Mouse (Mus musculus) bone marrow macrophage, adult 2 months (primary cell): ENCODE measurements around the gene 7530416G11Rik. TPM values are rescaled to one million over a fixed set of nuclear protein-coding genes. Genes with fewer than 3 reads are reported as not detected.

Source experiments
- H3K27ac ChIP-seq: 2 replicates; pipeline ENCODE4 v1.5.1; 2012; ENCODE audit warnings: low read depth, low read length; ENCODE audit not compliant: insufficient read depth
- H3K4me1 ChIP-seq: 2 replicates; pipeline ENCODE4 v1.6.1; 2012; ENCODE audit warnings: low read length; ENCODE audit not compliant: control insufficient read depth, insufficient read depth
- H3K4me3 ChIP-seq: 2 replicates; pipeline ENCODE4 v1.5.1; 2012; ENCODE audit warnings: mild to moderate bottlenecking, low read length, moderate library complexity; ENCODE audit not compliant: insufficient read depth
- CTCF ChIP-seq: IDR thresholded peaks from 2 replicates; pipeline ENCODE4 v1.5.1; 2012; ENCODE audit warnings: low read depth, mild to moderate bottlenecking, low read length, moderate library complexity
- POLR2A ChIP-seq: IDR thresholded peaks from 2 replicates; pipeline ENCODE4 v1.6.1; 2012; ENCODE audit warnings: mild to moderate bottlenecking, low read depth, low read length, borderline replicate concordance
- polyA plus RNA-seq: library from polyadenylated mRNA; stranded (reverse); fragments of >200 nt; gene quantifications from 2 replicates; pipeline ENCODE4 v1.2.4, GENCODE M21; 2012; ENCODE audit not compliant: missing spikeins, insufficient read depth, insufficient read length

7530416G11Rik gene
- polyA plus RNA-seq, 1 experiment, result not detected

DNA sequence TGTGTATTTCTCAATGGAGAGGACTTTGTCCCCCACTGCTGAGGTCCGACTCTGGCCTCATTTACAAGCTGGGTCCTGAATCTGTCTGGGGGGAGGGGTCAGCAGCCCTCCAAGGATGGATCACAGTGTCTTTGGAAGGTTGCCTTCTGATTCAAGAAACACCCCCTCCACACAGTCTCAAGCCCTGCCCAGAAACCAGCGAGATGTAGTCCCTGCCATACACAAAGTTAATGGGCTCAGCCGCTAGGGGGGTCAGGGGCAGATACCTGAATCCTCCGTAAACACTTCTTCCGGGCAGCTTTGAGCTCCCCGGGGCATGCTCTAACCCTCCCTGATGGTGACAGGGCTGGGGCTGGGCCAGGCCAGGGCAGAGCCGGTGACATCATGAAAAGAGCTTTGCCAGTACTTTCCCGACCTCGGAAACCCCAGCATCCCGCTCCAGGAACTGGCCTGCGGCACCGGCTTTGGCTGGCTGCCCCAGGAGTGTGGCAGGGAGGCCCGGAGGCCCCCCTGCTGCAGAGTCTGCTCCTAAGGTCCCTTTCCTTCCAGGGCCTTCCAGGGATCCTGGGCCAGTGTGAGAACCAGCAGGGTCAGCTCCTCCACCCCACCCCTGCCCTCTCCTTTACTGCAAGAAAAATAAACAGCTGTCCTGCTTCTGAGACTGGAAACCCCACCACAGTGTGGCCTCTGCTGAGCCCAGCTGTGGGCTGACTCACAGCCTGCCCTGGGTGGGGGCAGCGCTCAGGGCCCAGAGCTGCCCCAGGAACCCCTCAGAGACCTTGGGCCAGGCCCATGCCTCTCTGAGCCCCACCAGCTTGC, 20.4 kb upstream of the 7530416G11Rik start:
- TF ChIP-seq CTCF (no peak), POLR2A (no peak)
- Histone ChIP-seq H3K4me1 (no peaks in the 10 kb centered on the region), H3K27ac (no peak overlapping the region), H3K4me3 (no peak overlapping the region)

DNA sequence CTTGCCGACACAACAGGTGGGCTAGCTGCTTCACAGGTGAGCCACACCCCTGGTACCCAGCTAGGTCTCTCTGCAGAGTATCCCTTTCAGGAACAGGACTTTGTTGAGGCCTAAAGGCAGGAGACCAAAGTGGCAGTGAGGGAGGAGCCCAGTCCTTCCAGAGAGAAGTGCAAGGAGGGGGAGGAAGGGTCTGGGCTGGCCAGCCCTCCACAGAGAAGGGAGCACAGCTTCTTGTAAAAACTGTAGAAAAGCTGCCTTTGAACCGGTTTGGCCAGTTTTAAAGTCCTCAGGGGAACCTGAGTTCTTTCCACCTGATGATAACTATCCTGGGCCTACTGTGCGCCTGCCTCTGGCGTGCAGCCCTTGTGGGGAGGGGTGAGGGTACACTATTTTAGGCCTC, 16.4 kb upstream of the 7530416G11Rik start:
- TF ChIP-seq CTCF (no peak), POLR2A (no peak)
- no peaks in the 10 kb centered on the region for H3K4me1 ChIP-seq
- H3K27ac ChIP-seq, result no peak overlapping the region

DNA sequence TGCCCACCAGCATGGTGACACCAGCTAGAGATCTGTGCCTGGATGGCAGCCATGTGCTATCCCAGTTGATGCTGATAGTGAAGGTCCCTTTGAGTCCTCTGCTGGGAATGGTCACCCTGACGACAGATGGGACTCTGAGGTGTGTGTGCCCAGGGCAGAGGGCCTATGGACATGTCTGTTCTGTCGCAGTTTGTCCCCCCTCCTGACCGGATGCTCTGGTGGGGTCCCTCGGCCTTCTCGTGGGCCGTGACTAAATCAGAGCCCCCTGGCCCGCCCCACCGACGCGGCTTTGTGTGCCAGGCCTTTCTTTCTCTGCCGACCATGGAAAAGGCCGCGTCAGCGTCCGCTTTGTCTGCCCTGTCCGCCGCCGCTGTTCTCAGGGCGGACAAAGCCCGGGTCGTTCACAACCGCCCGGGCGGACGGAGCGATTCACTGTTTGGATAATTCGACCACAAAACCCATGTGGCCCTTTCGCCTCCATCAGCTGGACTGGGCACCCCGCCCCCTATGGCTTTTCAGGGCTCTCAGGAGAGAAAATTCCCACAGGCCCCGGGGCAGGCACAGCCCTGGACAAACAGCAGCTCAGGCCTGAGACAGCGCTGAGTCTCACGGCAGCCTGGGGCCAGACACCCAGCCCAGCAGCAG, 4.5 kb upstream of the 7530416G11Rik start:
- Histone ChIP-seq H3K4me1 (no peaks in the 10 kb centered on the region), H3K4me3 (no peak overlapping the region), H3K27ac (no peak overlapping the region)
- no peak for TF ChIP-seq CTCF
- TF ChIP-seq POLR2A, result no peak

More for the DNA sequence above, 16.4 kb upstream of the 7530416G11Rik start:
- H3K4me3 ChIP-seq, result no peak overlapping the region

GRCm38 (mm10) chr15:85506680-85507079, 3.7 kb upstream of the 7530416G11Rik start:
- no peak overlapping the region for H3K27ac ChIP-seq
- no peaks in the 10 kb centered on the region for H3K4me1 ChIP-seq
- no peak overlapping the region for H3K4me3 ChIP-seq
- TF ChIP-seq POLR2A (no peak), CTCF (no peak)

DNA sequence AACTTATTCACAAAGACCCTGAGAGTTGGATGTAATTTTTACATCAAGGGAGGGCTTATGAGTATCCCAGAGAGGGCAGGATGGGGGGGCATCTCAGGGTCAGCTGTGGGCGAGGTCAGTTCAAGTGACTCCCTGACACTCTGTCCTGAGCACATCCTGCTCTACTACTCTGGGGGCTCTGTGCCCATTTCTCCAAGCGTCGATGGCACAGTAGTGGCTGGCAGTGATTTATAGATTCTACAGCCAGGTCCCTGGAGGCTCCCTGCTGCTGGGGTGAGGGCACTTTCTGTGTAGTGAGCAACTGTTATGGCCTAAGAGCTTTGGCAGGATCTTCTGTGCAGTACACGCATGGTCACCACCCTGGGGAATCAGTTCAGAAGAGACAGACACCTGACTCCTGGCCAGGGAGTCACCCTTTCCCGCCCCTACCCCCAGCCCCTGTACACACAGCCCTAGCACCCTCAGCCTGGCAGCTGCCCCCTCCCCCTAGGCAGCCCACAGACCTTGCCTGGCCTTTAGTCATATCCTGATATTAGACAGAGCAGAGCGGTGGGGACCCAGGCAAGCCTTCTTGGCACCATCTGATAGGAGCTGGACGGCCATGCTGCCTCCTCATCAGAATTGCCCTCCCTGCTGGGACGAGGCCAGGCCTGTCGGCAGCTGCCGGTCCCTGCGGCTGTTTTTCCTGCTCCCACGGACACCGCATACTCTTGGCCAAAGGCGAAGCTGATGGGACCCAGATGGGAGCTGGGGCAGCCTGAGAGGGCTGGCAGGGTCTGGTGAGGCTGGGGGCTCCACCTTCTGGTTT, 2.3 kb upstream of the 7530416G11Rik start:
- H3K27ac ChIP-seq, result no peak overlapping the region
- no peaks in the 10 kb centered on the region for H3K4me1 ChIP-seq
- no peak overlapping the region for H3K4me3 ChIP-seq
- no peak for TF ChIP-seq POLR2A
- TF ChIP-seq CTCF, result no peak

DNA sequence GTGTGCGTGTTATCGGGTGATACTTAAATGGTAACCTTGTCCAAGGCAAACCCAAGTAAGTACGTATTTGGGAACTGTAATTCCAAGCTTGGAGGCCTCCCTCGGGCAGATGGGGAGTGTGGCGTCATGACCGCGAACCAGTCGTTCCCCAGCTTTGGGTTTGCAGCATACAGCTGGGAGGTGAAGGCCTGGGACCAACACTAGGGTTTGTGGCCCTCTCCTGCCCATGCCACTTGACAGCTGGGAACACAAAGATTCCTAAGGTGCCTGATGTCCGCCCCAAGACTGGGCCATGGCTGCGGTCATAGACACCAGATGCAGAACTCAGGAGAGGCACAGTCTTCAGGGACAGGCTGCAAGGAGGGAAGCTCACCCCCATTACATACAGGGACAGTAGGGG, 2.8 kb downstream of the 7530416G11Rik start:
- no peak overlapping the region for H3K4me3 ChIP-seq
- no peak overlapping the region for H3K27ac ChIP-seq
- no peak for TF ChIP-seq POLR2A
- no peak for TF ChIP-seq CTCF
- H3K4me1 ChIP-seq, result no peaks in the 10 kb centered on the region

- Histone ChIP-seq H3K27ac (no peak overlapping the region), H3K4me1 (no peaks in the 10 kb centered on the region), H3K4me3 (no peak overlapping the region)
- TF ChIP-seq CTCF (no peak), POLR2A (no peak)
Measured at GRCm38 (mm10) chr15:85497981-85498475, 5.0 kb downstream of the 7530416G11Rik start.

DNA sequence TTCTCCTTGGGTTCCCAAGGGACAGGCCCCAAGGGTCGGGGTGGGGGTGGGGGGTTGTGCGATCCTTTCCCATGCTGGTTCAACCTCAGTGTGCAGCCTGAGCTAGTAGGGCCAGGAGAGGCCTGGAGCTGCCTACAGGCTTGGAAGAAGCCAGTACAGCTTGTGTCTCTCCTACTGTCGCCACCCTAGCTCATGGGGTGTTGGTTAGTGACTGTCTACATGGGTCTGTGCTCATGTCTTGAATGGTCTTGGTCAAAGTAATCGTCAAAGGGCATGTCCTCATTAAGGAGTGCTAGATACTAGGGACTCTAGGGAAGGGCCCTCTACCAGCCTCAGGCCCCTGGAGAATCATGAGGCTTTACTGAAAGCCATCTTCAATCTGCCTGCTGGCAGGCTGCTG, 5.5 kb downstream of the 7530416G11Rik start:
- no peaks in the 10 kb centered on the region for H3K4me1 ChIP-seq
- TF ChIP-seq CTCF (no peak), POLR2A (no peak)
- no peak overlapping the region for H3K27ac ChIP-seq
- H3K4me3 ChIP-seq, result no peak overlapping the region

DNA sequence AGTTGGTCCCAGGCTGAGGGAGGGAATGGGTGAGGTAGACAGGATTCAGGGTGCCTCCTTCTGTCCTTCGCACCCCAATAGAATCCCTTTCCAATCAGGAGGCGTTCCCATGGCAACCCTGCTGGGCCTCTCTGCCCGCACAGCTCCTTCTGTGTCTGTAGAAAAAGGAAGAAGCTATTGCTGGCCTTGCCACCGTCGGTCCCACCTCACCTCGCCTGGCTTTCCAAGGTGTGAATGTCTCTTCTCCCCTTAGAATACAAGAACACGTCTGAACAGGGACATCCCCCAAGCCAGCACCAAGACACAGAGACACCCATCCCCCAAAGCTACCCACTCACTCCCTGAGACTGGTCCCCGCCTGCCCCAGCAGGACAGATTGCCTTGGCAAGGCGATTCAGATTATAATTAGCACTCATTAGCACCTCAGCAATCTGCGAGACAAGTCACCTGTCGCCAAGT, 8.8 kb downstream of the 7530416G11Rik start:
- Histone ChIP-seq H3K27ac (no peak overlapping the region), H3K4me1 (no peaks in the 10 kb centered on the region), H3K4me3 (no peak overlapping the region)
- TF ChIP-seq POLR2A (no peak), CTCF (no peak)
